Mouse (Mus musculus) fibroblast of lung, adult 2 months (primary cell): ENCODE measurements around the gene Cald1.

Source experiments
- DNase-seq: peaks from one replicate; pipeline ENCODE4 v3.0.0-alpha.2; 2011; ENCODE audit warnings: low read depth

Gene Cald1

GRCm38 (mm10) chr6:34668739-34669254 is 70.5 kb downstream of the Cald1 start:
- DNase-seq = no peak

GRCm38 (mm10) chr6:34671355-34671754 is 73.1 kb downstream of the Cald1 start:
- DNase-seq = no peak

- no peak for DNase-seq
These were observed 76.1 kb downstream of the Cald1 start for GRCm38 (mm10) chr6:34674416-34674815.

- no peak for DNase-seq
These were observed 76.6 kb downstream of the Cald1 start for GRCm38 (mm10) chr6:34674897-34675296.

- no peak for DNase-seq
These were observed 83.8 kb downstream of the Cald1 start for GRCm38 (mm10) chr6:34682126-34682525.

GRCm38 (mm10) chr6:34684886-34685285 is 86.6 kb downstream of the Cald1 start:
- DNase-seq = no peak

- DNase-seq = no peak
These were observed 90.7 kb downstream of the Cald1 start for GRCm38 (mm10) chr6:34688971-34689370.

GRCm38 (mm10) chr6:34691416-34691815 is 93.1 kb downstream of the Cald1 start:
- DNase-seq = no peak

- no peak for DNase-seq
These were observed 95.8 kb downstream of the Cald1 start for GRCm38 (mm10) chr6:34694096-34694495.

GRCm38 (mm10) chr6:34703421-34704120 is 105.3 kb downstream of the Cald1 start:
- no peak for DNase-seq

- DNase-seq = no peak
These were observed 109.2 kb downstream of the Cald1 start for GRCm38 (mm10) chr6:34707521-34707920.

- DNase-seq = no peak
These were observed 110.5 kb downstream of the Cald1 start for GRCm38 (mm10) chr6:34708650-34709265.

GRCm38 (mm10) chr6:34709289-34709688 is 111.0 kb downstream of the Cald1 start:
- no peak for DNase-seq

- no peak for DNase-seq
These were observed 111.8 kb downstream of the Cald1 start for GRCm38 (mm10) chr6:34709946-34710682.

GRCm38 (mm10) chr6:34710848-34711247 is 112.5 kb downstream of the Cald1 start:
- DNase-seq = no peak

GRCm38 (mm10) chr6:34711620-34712019 is 113.3 kb downstream of the Cald1 start:
- DNase-seq = no peak

GRCm38 (mm10) chr6:34713169-34713568 is 114.9 kb downstream of the Cald1 start:
- no peak for DNase-seq

- DNase-seq = no peak
These were observed 115.5 kb downstream of the Cald1 start for GRCm38 (mm10) chr6:34713777-34714176.

- no peak for DNase-seq
These were observed 116.3 kb downstream of the Cald1 start for GRCm38 (mm10) chr6:34714612-34715011.

- DNase-seq = no peak
These were observed 118.0 kb downstream of the Cald1 start for GRCm38 (mm10) chr6:34716206-34716887.

GRCm38 (mm10) chr6:34716888-34717635 is 118.8 kb downstream of the Cald1 start:
- DNase-seq = no peak

GRCm38 (mm10) chr6:34717651-34718050 is 119.4 kb downstream of the Cald1 start:
- DNase-seq = no peak
